Mouse (Mus musculus) heart, postnatal 0 days (tissue): ENCODE data around the gene Saal1. TPM values are rescaled to one million over a fixed set of nuclear protein-coding genes. Genes with fewer than 3 reads are reported as not detected.

Source experiments
- ATAC-seq: fragments of 200-750 bp; cut with Nextera tagmentation; 2 replicates; pipeline ENCODE4 v1.8.0; 2017; ENCODE audit warnings: low read depth, moderate number of reproducible peaks, moderate library complexity; ENCODE audit not compliant: insufficient read depth
- DNase-seq: peaks from one replicate; pipeline ENCODE4 v3.0.0-alpha.2; 2016; ENCODE audit warnings: low spot score
- H3K27ac ChIP-seq: fragments of 300-500 bp; sonication (generic); 2 replicates; pipeline ENCODE4 v1.5.1; 2014; ENCODE audit warnings: low read depth, mild to moderate bottlenecking
- H3K27me3 ChIP-seq: fragments of 300-500 bp; sonication (generic); 2 replicates; pipeline ENCODE4 v1.6.1; 2014; ENCODE audit warnings: low read length, mixed read lengths; ENCODE audit not compliant: control insufficient read depth, insufficient read depth
- H3K36me3 ChIP-seq: fragments of 300-500 bp; sonication (generic); replicated peaks from 2 replicates; pipeline ENCODE4 v1.6.1; 2014; ENCODE audit warnings: low read length, mixed read lengths; ENCODE audit not compliant: control insufficient read depth, insufficient read depth
- H3K4me1 ChIP-seq: fragments of 300-500 bp; sonication (generic); 2 replicates; pipeline ENCODE4 v1.6.1; 2014; ENCODE audit warnings: antibody characterized with exemption; ENCODE audit not compliant: control insufficient read depth, insufficient read depth
- H3K4me2 ChIP-seq: fragments of 300-500 bp; sonication (generic); 2 replicates; pipeline ENCODE4 v1.6.1; 2014; ENCODE audit warnings: low read depth, mild to moderate bottlenecking, low read length, moderate library complexity
- H3K4me3 ChIP-seq: fragments of 300-500 bp; sonication (generic); 2 replicates; pipeline ENCODE4 v1.5.1; 2014; ENCODE audit warnings: low read depth, low read length
- H3K9ac ChIP-seq: fragments of 300-500 bp; sonication (generic); replicated peaks from 2 replicates; pipeline ENCODE4 v1.6.1; 2014; ENCODE audit warnings: low read depth, low read length, mixed read lengths
- H3K9me3 ChIP-seq: fragments of 300-500 bp; sonication (generic); replicated peaks from 2 replicates; pipeline ENCODE4 v1.6.1; 2016; ENCODE audit warnings: low read length; ENCODE audit not compliant: control insufficient read depth
- CTCF ChIP-seq: IDR thresholded peaks from 2 replicates; pipeline ENCODE4 v1.5.1; 2016; ENCODE audit warnings: antibody characterized with exemption, control low read depth, low read depth
- EP300 ChIP-seq: IDR thresholded peaks from 2 replicates; pipeline ENCODE4 v1.6.1; 2016; ENCODE audit warnings: antibody characterized with exemption, low read depth
- WGBS: fragments of 180-500 bp; shearing (Covaris S2); extraction: QIAGEN DNeasy Blood & Tissue Kit; methylation state at CpG from one replicate; pipeline ENCODE4 v1.1.7; 2014; 5-methylcytosine and 5-hydroxymethylcytosine counted together
- polyA plus RNA-seq: library from polyadenylated mRNA; unstranded; fragments of >200 nt; fragmentation: Nextera tagmentation; extraction: Ambion mirVana; gene quantifications from 2 replicates; pipeline ENCODE4 v1.2.1, GENCODE M21; 2015
- total RNA-seq: library from RNA; depleted of rRNA; stranded (reverse); fragments of >200 nt; gene quantifications from 2 replicates; pipeline ENCODE4 v1.2.3, GENCODE M21; 2014; ENCODE audit warnings: low replicate concordance

The Saal1 gene
- total and polyA plus RNA-seq, 2 experiments from 2014 or later: 4.2 to 7.5 TPM

DNA sequence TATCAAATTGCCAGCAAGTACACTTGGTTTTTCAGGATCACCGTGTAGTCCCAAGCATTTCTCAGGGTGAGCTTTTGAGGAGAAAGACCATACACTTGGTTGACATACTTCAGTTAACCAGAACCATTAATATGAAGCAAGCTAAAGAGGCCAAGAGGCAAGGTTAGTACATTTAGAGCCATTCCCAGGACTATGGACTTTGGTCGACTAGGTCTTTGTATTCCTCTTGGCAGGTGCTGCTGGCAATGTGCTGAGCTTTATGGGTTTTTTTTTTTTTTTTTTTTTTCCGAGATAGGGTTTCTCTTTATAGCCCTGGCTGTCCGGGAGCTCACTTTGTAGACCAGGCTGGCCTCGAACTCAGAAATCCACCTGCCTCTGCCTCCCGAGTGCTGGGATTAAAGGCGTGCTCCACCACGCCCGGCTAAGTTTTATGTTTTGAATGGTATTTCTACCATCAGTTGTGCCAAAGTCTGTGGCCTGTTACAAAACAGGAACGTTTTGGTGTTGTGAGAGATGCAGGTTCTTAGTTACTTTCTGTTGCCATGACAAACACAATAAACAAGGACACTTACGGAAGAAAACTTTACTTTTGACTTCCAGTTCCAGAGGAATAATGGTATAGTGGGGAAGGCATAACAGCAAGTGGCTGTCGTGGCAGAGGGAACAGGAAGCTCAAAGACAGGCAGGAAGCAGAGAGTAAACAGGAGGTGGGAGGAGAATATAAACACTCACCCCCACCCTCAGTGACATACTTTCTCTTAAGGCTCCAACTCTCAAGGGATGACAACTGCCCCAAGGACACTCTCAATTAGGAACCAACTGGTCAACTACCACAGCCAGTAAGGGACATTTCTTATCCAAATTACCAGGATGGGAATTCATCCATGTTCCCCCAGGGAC, 28.3 kb upstream of the Saal1 start:
- TF ChIP-seq CTCF (no peak), EP300 (no peak)

GRCm38 (mm10) chr7:46734983-46735382, 24.5 kb upstream of the Saal1 start:
- ATAC-seq: no peak
- no peak overlapping the region for H3K4me3 ChIP-seq
- WGBS: 46% methylated on average over 2 of the region's 2 CpGs
- no peak overlapping the region for H3K27ac ChIP-seq
- TF ChIP-seq CTCF (no peak), EP300 (no peak)
- no peak for DNase-seq
- no peaks in the 10 kb centered on the region for H3K36me3 ChIP-seq
- no peaks in the 10 kb centered on the region for H3K9me3 ChIP-seq
- H3K9ac ChIP-seq: no peak overlapping the region
- H3K4me1 ChIP-seq: no peaks in the 10 kb centered on the region
- H3K27me3 ChIP-seq: no peaks in the 10 kb centered on the region
- no peak overlapping the region for H3K4me2 ChIP-seq

More for the DNA sequence above, 28.3 kb upstream of the Saal1 start:
- no peaks in the 10 kb centered on the region for H3K9me3 ChIP-seq
- no peaks in the 10 kb centered on the region for H3K4me1 ChIP-seq
- 70% methylated on average over 12 of the region's 12 CpGs for WGBS
- no peak overlapping the region for H3K27ac ChIP-seq
- H3K36me3 ChIP-seq: no peaks in the 10 kb centered on the region
- DNase-seq: no peak
- H3K4me2 ChIP-seq: no peak overlapping the region
- no peak for ATAC-seq
- H3K4me3 ChIP-seq: no peak overlapping the region
- H3K9ac ChIP-seq: no peak overlapping the region
- H3K27me3 ChIP-seq: no peaks in the 10 kb centered on the region

DNA sequence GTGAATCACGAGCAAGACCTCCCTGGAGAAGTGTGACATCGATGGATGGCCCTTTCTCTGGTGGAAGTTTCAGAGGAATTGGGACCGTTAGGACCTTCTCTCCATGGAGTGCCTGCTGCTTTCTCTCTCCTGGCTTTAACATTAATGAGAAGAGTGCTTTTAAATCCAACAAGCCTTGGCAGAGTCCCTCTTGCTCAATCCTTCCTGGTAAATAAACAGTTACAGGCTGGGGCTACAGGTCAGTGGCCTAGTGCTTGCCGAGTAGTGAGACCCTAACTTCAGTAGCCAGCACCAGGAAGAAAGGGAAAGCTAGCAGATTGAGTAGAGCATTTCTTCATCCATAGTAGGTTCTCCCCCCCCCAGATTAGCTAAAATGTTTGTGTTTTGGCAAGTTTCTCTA, 22.0 kb upstream of the Saal1 start, which contains the start of gene Saa4:
Saa4 (minus strand) TSS at position 146 of the 400 bp plus-strand sequence.
- H3K4me2 ChIP-seq: no peak within 1 kb of the TSS
- H3K9me3 ChIP-seq: no peaks in the 10 kb centered on the region
- H3K27me3 ChIP-seq: no peaks in the 10 kb centered on the region
- H3K4me3 ChIP-seq: no peak within 1 kb of the TSS
- ATAC-seq (no peak), DNase-seq (no peak)
- WGBS: 79% methylated on average over 4 of the region's 4 CpGs
- no peak for TF ChIP-seq EP300
- no peak for TF ChIP-seq CTCF
- no peak within 1 kb of the TSS for H3K9ac ChIP-seq
- H3K27ac ChIP-seq: no peak within 1 kb of the TSS
- H3K4me1 ChIP-seq: no peaks in the 10 kb centered on the region
- H3K36me3 ChIP-seq: no peaks in the 10 kb centered on the region

GRCm38 (mm10) chr7:46727584-46727983, 17.1 kb upstream of the Saal1 start:
- H3K27me3 ChIP-seq: no peaks in the 10 kb centered on the region
- H3K9me3 ChIP-seq: no peaks in the 10 kb centered on the region
- no peaks in the 10 kb centered on the region for H3K4me1 ChIP-seq
- no peak overlapping the region for H3K27ac ChIP-seq
- H3K9ac ChIP-seq: no peak overlapping the region
- no peak overlapping the region for H3K4me3 ChIP-seq
- DNase-seq: no peak
- no peaks in the 10 kb centered on the region for H3K36me3 ChIP-seq
- no peak overlapping the region for H3K4me2 ChIP-seq
- WGBS: 64% methylated on average over 1 of the region's 1 CpGs
- TF ChIP-seq CTCF: no peak
- no peak for TF ChIP-seq EP300
- ATAC-seq: no peak

- H3K27me3 ChIP-seq: no peaks in the 10 kb centered on the region
- TF ChIP-seq CTCF (no peak), EP300 (no peak)
- no peak overlapping the region for H3K4me2 ChIP-seq
- no peaks in the 10 kb centered on the region for H3K36me3 ChIP-seq
- WGBS: 67% methylated on average over 5 of the region's 5 CpGs
- H3K4me1 ChIP-seq: no peaks in the 10 kb centered on the region
- no peaks in the 10 kb centered on the region for H3K9me3 ChIP-seq
- no peak overlapping the region for H3K4me3 ChIP-seq
- no peak overlapping the region for H3K27ac ChIP-seq
- no peak for ATAC-seq
- no peak for DNase-seq
- H3K9ac ChIP-seq: no peak overlapping the region
Observed at GRCm38 (mm10) chr7:46724396-46724795, 13.9 kb upstream of the Saal1 start.

- Histone ChIP-seq H3K27ac (no peak overlapping the region), H3K4me2 (no peak overlapping the region), H3K36me3 (no peaks in the 10 kb centered on the region), H3K4me1 (no peaks in the 10 kb centered on the region), H3K27me3 (no peaks in the 10 kb centered on the region), H3K9me3 (no peaks in the 10 kb centered on the region), H3K4me3 (no peak overlapping the region), H3K9ac (no peak overlapping the region)
- no peak for DNase-seq
- TF ChIP-seq EP300 (no peak), CTCF (no peak)
- ATAC-seq: no peak
- WGBS: 76% methylated on average over 3 of the region's 3 CpGs
Observed at GRCm38 (mm10) chr7:46723849-46724248, 13.4 kb upstream of the Saal1 start.
